Mouse (Mus musculus) MEL (cell line): ENCODE data around the gene Slc20a1.

ENCODE experiments used
- CTCF ChIP-seq, 3 experiments: IDR thresholded peaks in 2 of 3; conservative IDR thresholded peaks in 1 of 3; 2 replicates each; pipeline ENCODE4 v1.5.1; 2011 to 2012; ENCODE audit warnings: low read length in 3 of 3, low read depth in 2 of 3, mild to moderate bottlenecking in 2 of 3, improper control_type of control experiment in 1 of 3, inconsistent platforms in 1 of 3, mixed read lengths in 1 of 3, moderate library complexity in 1 of 3; ENCODE audit not compliant: control insufficient read depth in 1 of 3, insufficient read depth in 1 of 3, poor library complexity in 1 of 3, severe bottlenecking in 1 of 3
- MAZ ChIP-seq: IDR thresholded peaks from 2 replicates; pipeline ENCODE4 v1.6.1; 2012; ENCODE audit warnings: low read depth, mild to moderate bottlenecking, inconsistent platforms, low read length, improper control_type of control experiment
- POLR2A ChIP-seq, 2 experiments: IDR thresholded peaks; 2 replicates each; pipeline ENCODE4 v1.6.1; 2011 to 2012; ENCODE audit warnings: low read length in 2 of 2, mild to moderate bottlenecking in 2 of 2, control low read depth in 1 of 2, improper control_type of control experiment in 1 of 2, low read depth in 1 of 2, moderate library complexity in 1 of 2; ENCODE audit not compliant: control insufficient read depth in 1 of 2, insufficient read depth in 1 of 2, poor library complexity in 1 of 2

GRCm38 (mm10) chr2:129225251-129225819 lies 26.8 kb downstream of the Slc20a1 start:
- TF ChIP-seq CTCF (IDR thresholded peaks at IDR 0.05 in 2 of 3, conservative IDR thresholded peaks at IDR 0.05 in 1 of 3; ENCODE audit: control insufficient read depth in 1 of 3, insufficient read depth in 1 of 3, low read depth in 2 of 3, low read length in 3 of 3, poor library complexity in 1 of 3, severe bottlenecking in 1 of 3) (0 out of 6 replicates have a peak, but pooled peaks of 1 of the 3 experiments have one; percentile 2), MAZ (no peak), POLR2A (IDR thresholded peaks at IDR 0.05; ENCODE audit: control insufficient read depth in 1 of 2, insufficient read depth in 1 of 2, low read depth in 1 of 2, low read length in 2 of 2, poor library complexity in 1 of 2) (peak in 1 of 2 experiments; percentile 50; a peak in 1 of 4 replicates)
